Mouse (Mus musculus) cerebellum, adult 18-20 months (tissue): Measurements from ENCODE around the gene Klk5.

Source experiments
- DNase-seq, 2 experiments: peaks; one replicate each; pipeline ENCODE4 v3.0.0; 2021

The Klk5 gene

DNA sequence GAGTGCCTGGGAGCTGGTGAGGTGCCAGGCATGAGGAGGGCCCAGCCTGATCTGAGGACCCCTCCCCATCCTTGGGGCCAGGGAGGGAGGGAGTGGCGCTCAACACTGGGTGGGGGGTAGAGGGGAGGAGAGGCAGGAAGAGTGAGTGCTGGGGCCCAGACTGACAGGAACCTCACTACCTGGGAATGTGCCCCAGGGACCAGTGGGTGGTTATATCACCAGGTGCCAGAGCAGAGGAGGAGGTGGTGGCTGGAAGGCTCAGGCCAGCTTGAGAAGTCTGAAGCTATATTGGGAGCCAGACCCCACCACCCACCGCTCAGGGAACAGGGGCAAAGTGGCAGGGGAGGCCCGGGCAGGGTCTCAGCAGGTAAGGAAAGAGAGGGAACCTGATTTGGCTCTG lies at the start of gene Klk5:
Klk5 (plus strand) TSS at position 271 of the 400 bp plus-strand sequence.
- no peak for DNase-seq

DNA sequence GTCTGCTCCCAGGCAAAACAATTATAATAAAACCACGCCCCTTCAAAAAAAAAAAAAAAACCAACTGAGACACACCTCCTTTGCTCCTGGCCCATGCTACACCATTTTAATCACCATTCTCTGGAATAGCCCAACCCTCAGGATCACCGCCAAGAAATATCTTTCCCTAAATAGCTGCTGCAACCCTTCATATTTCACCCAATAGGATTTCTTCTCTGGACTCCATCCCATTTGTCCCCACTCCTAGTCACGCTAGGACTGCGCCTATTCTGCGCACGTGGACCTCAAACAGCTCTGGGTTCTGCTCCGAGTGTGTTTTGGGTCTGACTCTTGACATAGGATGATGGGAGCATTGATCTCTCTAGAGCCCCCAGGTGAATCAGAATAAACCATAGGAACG lies 45.4 kb upstream of the Klk5 start:
- no peak for DNase-seq

DNA sequence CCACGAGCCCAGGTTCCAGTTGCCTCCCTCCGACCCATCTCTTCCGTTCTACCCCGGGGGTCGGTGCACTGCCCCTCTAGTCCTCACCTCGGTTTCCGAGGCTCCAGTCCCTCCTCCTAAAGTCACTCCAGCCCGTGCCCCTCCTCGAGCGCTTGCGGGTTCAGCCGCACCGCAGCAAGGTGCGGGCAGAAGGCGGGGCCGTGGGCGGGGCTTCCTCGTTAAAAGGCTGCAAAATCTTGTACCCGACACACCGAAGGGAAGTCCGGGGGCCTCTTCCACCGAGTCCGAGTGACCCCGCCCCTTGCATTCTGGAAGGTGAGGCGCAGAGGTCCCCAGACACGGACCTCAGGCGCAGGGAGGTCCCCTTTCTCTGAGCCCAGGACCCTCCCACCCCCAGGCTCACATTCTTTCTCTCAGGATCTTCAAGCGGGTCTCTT lies 44.4 kb upstream of the Klk5 start, which contains the start of gene Klk8:
Klk8 (plus strand) TSS at position 245 of the 437 bp plus-strand sequence.
- no peak for DNase-seq

DNA sequence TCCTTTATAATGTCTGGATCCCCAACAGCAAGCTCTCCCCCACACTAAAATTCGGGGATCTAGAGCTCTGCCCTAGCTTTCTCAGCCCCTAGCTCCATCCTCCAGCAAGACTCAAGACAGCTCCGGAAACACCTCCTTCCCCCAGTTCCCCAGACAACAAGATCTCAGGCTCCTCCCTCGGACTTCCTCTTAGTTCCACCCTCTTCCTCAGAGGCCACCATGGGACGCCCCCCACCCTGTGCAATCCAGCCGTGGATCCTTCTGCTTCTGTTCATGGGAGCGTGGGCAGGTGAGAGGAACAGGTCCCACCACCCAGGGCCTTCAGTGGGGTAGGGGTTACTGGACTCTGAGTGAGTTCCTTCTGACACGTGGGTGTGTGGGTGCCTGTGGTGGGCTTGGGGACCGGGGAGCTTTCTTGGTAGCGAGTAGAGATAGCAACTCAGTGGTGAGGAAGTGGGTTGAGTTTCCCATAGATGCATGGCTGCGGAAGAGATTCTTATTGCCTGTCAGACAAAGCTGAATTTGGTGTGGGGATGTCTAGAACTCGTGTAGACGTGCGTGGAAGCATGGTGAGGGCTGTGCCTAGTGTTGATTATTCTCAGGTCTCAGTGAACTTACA lies 43.8 kb upstream of the Klk5 start:
- no peak for DNase-seq

DNA sequence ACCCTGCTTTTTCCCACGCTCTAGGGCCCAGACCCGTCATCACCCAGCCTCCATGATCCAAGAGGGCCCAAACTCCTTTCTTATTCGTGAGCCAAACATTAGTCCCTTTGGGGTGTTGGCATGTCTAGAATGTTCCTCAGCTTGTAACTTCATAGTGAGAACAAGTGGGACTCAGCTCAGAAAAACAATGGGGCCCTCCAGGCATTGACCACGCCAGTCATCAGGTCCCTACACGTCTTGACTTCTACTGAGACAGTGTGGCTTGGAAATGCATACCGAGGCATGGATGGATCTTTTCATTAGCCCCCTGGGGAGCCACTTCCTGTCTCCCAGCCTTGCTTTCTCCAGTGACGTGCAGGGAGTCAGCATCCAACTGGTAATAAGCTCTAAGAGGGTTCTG lies 41.9 kb upstream of the Klk5 start:
- no peak for DNase-seq

DNA sequence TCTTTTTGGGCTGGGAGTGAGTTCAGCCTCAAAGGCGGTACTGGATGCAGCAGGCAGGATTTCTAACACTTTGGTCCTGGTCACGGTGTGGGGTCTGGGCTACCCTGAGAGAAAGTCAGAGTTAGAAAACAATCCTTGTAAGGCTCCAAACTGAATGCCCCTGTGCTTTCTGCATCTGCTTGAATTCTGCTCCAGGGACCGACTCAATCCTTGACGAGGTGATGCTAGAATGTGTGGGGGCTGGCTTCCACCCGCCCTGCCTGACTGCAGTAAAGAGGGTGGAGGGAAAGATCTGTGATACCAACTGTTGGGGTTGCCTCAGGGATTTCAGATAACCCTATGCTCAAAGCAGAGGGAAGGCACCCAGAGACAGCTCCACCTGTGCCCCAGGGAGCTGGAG lies 30.8 kb upstream of the Klk5 start, which contains the start of gene Klk7:
Klk7 (plus strand) TSS at position 301 of the 400 bp plus-strand sequence.
- DNase-seq: no peak

DNA sequence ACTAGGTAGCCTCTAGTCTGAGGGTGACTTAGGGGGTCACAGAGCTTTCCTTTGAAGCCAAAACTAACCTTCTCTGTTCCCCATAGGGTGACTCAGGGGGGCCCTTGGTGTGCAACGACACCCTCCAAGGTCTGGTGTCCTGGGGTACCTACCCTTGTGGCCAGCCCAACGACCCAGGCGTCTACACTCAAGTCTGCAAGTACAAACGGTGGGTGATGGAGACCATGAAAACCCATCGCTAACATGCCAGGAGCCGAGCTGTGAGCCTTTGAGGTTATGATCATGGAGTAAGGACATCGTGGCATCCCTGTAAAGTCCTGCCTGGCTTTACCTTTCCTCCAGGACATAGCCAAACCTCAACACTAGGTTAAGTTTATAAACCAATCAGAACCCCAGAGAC lies 26.6 kb upstream of the Klk5 start:
- DNase-seq: no peak

DNA sequence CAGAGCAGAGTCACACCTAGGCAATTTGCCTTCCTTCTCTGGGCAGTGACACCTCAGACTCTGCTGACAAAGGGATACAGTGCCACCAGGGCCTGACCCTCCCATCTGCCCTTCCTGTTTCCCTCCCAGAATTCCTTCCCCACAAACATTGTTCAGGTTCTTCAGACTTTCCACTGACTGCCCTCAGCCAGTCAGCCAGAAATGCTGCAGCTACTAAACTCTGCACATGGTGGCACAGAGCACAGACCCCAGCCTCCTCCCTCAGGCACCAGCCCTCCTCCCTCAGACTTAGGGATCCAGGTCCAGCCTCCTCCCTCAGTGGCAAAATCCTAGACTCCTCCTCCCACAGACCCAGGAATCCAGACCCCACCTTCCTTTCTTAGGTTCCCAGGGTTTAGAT lies 25.0 kb upstream of the Klk5 start:
- no peak for DNase-seq

DNA sequence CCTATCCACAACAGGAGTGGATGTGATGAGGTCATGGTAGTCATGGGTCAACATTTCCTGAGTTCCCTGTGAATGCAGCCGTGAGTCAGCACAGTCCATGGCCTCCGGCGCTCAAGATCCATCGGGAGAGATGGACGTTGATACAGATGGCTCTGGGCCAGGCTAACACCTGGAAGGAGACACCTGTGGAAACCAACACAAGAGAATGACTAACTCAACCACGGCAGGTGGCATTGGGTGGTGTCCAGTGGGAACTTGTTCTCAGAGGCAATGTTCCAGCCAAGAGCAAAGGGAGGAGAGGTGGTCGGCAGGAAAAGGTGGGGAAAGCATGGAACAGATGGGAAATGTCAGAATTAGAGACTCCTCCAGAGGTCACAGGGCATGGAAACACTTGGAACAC lies 20.2 kb upstream of the Klk5 start:
- DNase-seq: no peak

DNA sequence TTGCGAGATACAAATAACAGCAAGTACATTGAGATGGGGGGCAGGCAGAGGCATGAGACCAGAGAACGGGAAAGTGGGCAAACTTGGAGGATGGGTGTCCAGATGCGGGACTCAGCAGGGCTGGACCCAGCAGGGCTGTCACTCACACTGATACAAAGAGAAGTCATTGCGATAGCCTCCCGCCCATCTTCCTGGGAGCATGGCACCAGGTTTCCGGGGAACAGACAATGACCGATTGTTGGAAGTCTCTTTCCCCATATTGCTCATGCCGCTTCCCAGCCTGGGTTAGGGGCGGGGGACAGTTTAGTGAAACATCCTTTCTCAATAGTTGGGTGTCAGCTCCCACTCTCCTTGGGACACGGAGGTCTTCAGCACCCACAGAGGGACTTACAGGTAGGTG lies 17.6 kb upstream of the Klk5 start, which contains the start of gene Klk6:
Klk6 (plus strand) TSS at position 301 of the 400 bp plus-strand sequence.
- DNase-seq: no peak

DNA sequence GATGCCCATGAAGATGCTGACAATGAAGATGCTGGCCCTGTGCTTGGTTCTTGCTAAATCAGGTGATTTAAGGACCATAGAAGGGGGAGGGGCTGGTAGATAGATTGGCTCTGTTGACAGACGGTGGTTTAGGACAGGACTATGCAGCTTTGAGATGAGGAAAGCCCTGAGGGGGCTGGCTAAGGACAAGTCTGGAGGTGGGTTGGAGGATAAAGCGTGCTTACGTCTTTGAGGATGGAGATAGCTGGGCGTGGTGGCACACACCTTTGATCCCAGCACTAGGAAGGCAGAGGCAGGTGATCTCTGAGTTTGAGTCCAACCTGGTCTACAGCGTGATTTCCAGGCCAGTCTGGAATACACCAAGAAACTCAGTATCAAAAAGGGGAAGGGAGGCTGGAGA lies 15.7 kb upstream of the Klk5 start:
- no peak for DNase-seq

DNA sequence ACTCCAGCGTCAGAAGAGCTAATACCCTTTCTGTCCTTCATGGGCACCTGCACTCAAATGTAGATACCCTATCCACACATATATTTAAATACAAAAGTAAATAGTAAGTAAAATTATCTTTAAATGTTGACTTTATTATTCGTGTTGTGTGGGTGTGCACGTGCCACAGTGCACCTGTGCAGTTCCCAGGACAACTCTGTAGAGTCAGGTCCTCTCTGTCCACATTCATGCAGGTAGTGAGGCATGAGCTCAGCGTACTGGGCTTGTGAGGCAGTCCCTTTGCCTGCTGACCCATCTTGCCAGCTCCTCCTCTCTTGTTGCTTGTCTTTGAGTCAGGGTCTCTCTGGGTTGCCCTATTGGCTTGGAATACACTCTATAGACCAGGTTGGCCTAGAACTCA lies 14.1 kb upstream of the Klk5 start:
- DNase-seq: no peak

DNA sequence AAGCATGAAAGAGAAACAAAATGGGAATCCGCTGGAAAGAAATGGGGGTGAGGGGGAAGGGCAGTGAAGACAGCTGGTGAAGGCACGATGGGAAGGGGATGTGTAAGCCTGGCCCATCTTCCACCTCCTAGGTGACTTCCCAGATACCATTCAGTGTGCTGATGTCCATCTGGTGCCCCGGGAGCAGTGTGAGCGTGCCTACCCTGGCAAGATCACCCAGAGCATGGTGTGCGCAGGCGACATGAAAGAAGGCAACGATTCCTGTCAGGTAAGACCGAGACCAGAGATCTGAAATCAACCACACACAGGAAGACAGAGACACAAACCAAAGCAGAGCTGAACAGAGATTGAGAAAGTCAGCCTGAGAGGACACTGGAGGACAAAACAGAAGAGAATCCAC lies 12.8 kb upstream of the Klk5 start:
- no peak for DNase-seq

DNA sequence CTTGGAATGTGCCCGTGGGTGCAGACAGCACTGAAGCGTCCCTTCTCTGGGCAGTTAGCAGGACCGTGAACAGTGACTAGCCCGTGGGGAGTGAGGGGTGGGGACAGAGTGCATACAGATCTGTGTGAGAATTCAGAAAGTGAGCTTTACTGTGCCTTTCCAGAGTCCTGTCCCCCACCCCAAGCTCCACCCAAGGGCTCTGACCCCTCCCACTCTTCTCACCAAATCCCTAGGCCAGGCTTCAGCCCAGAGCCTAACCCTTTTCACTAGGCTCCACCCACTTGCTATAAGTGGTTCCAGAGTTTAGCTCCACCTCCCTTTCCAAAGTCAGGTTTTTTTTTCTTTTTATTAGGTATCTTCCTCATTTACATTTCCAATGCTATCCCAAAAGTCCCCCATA lies 2.0 kb downstream of the Klk5 start:
- no peak for DNase-seq

DNA sequence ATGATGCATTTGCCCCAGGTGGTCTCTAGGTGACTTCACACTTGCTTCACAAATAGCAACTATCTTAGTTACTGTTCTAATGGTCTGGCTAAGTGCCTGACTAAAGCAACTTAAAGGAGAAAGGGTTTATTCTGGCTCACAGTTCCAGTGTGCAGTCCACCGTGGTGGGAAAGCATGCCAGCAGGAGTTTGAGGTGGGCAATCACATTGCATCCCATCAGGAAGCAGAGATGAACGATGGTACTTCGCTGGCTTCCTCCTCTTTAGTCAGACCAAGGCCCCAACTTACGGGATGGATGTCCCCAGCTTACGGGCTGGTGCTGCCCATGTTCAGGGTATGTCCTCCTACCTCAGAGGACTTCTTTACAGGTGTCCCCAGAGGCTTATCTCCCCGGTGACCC lies 9.8 kb downstream of the Klk5 start:
- no peak for DNase-seq

DNA sequence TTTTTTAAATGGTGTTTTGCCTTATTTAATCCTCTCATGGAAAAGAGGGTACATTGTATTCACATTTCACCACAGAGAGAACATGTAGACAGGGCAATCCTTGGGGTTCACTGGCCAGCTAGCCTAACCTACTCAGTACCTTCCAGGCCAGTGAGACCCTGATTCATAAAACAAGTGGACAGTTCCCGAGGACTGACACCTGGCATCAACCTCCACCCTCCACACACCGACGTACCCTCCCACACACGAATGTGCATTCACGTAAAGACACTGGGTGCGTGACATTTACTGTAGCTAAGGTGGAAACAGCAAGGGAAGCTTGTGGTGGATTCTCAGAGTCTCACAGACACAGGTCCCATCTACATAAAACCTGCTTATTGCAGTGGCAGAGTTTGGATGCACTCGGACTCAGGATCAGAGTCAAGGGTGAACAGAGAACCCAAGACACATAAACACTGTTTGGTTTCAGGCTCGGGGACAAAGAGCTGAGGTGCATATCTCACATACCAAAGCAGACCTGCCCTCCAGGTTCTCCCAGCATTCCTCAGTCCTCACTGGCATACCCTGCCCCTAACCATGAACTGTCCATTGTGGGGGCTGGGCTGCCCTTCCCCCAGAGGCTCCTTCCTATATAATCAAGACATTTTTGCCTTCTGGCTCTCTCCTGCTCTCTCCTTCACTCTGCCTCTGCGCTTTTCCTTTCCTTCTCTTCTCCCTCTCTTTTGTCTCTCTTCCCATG lies 13.0 kb downstream of the Klk5 start:
- no peak for DNase-seq

DNA sequence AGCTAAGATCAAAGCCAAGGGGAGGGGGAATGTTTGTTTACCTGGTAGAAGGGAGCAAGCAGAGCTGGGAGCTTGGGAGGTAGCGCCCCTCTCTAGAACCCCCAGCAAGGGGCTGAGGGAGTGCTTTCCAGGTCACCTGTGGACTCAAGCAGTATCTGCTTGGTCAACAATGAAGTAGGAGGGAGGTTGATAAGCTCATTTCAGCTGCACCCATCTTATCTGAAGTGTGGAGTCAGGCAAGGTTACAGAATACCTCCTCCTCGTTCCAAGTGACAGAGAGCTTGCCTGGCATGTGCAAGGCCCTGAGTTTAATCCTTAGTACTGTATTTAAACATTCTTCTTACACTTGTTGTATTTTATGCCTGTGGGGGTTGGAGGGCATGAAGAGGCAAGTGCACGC lies 13.9 kb downstream of the Klk5 start:
- DNase-seq: no peak

DNA sequence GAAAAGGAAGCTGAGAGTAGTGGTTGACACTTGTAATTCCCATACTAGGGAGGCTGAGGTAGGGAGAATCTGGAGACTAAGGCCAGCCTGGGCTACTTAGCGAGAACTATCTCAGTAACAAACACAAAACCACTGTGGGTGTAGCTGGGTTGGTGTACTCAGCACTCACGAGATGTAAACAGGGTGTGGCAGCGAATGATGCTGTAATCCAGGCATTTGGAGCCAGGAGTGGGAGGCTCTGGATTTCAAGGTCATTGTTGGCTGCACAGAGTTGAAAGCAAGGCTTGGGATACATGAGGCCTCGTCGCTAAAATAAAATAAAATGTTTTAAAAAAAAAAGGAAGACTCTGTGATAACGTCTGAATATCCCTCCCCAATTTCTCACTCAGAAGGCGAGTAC lies 14.5 kb downstream of the Klk5 start:
- no peak for DNase-seq

DNA sequence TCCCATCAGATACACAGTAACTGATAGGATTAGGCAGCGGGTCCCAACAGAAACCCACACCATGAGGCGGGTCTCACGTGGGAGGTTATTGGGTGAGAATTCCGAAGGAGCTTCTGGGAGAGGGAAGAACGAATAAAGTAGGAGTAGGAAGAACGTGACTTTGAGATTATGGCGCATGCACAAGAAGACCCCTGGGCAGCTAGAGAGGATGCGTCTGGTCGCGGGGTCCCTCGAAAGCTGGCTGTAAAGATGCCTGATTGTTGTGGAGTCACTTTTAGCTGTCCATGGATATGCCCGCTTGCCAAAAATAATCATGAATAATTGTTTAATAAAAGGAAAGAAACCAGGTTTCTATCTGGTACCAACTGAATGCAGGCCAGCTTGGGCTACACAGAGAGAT lies 15.7 kb downstream of the Klk5 start:
- no peak for DNase-seq

DNA sequence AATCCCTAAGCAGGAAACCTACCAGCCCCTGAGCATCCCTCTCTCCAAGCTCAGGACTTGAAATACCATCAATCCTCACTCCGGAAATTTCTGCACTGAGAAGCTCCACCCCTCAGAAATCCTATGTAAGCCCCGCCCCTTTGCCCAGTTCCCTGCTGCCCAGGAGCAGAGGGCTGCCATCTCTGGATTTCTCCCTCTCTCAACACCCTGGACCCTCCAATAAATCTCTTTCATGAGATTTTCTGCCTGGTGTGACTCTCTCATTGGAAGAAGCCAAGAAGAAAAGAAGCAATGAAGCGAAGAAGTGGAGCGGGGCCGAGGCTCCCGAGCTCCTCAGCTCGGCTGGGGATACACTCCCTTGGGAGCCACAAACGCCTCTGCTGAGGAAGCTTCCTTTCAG lies 18.6 kb downstream of the Klk5 start:
- no peak for DNase-seq

DNA sequence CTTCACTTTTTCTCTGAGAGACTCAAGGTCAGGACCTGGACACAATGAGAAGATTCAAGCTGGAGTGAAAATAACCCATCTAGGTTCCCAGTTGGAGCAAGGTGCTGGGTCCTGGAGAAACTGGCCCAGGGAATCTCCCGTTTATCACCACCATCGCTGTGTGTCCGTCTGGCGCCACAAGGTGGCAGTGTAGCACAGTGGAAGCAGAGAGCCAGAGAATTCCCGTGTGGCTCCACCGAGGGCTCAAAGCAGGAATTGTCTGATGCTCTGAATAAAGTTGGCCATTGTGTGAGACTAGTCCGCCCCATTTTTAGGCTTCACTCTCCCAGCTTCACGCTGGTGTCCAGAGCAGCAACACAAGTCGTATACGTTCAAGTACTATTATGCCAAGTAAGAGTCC lies 31.5 kb downstream of the Klk5 start:
- peak; percentile 29 to 45 for DNase-seq

DNA sequence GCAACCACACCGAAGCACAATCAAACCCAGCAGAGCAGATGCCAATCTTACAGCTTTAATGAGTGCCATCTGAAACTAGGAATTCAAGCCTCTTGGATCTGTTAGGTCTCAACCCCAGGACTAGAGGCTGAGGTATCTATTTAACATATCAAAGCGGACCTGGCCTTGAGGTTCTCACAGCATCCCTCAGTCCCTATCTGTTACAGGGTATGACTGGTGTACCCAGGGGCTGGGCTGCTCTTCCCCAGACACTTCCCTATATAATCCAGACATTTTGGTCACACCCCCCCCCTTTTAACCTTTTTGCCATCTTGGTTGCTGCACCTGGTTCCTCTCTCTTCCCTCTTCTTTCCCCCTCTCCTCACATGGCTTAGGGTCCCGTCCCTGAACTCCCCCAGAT lies 31.9 kb downstream of the Klk5 start:
- no peak for DNase-seq

DNA sequence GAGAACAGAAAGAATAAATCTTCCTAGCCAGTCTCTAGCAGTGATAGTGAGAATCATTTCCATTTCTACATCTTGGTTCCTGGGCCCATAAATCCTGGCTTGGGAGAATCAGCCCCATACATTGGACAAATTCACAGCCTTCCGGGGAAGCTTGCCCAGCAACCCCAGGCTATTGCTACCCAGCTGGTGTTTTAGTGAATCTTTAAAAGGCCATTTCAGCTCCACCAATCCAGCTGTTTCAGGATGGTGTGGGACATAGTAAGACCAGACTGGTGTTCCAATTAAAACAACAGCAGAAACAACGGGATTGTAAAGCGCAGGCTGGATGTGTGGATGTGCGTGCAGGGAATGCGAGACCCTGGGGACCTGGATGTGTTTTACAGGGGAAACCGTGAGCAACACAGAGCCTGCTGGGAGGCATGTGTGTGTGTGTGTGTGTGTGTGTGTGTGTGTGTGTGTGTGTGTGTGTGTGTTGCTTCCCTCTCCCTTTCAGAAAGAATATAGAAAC lies 33.2 kb downstream of the Klk5 start:
- DNase-seq: no peak

DNA sequence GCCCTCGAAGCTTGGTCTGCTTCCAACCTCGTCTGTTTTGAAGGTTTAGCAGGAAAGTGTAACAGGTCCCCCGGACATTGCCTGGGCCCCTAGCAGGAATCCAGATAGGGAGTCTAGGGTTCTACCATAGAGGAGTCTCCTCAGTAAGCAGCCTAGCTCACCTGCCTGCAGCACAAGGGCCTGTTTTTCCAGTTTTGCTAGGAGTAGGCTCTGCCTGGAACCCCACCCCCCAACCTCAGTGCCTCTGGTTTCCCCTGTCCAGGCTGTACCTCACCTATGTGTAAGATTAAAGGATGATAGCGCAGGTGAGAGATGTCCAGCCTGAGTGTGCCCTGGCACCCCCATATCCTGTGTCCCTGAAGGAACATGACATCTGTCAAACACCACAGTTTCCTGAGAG lies 34.7 kb downstream of the Klk5 start:
- DNase-seq: no peak

DNA sequence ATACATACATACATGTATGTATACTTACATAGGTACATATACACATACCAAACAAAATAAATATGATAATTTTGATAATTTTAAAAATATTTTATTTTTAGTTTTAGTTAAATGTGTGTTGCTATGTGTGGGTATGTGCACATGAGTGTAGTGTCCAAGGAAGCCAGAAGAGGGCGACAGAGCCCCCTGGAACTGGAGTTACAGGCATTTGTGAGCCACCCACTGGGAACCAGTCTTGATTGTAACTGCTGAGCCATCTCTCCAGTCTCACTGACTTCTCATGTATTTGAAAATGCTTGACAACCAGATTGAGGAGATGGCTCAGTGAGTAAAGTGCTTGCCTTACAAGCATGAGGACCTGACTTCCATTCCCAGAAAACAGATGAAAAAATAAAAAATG lies 36.5 kb downstream of the Klk5 start:
- DNase-seq: no peak
